Mouse (Mus musculus): ENCODE results near the gene Sdhaf1. TPM values are rescaled to one million over a fixed set of nuclear protein-coding genes. Genes with fewer than 3 reads are reported as not detected.

Gene Sdhaf1
- polyA plus RNA-seq (2015; fragmentation: Nextera tagmentation; extraction: Ambion mirVana) = 14.5 and 15.8 TPM in 2 replicates

DNA sequence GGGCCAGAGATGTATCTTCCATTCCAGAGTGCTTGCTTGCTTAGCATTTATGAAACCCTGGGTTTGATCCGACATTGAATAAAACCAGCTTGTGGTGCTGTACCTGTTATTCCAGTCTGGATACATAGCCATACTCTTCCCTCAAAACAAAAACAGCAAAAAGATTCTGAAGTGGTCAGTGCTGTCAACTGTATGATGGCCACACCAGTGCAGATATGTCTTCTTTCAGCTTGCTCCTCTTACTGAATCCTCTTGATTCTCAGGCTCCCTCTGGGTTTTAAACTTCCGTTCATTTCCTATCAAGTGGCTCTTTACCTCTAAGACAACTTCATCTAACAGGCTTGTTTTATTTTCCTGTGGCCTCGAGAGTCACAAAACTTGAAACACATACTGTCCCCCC lies at the start of gene Sdhaf1:
Sdhaf1 (minus strand) TSS at position 101 of the 400 bp plus-strand sequence.
- H3K4me1 ChIP-seq (replicated peaks; ENCODE audit: control insufficient read depth, insufficient read depth, low read length) = peaks cover 21% of the 10 kb centered on the region
- H3K36me3 ChIP-seq (ENCODE audit: control insufficient read depth, insufficient read depth, low read length) = no peaks in the 10 kb centered on the region
- H3K4me2 ChIP-seq (ENCODE audit: low read depth, low read length) = peak within 1 kb of the TSS; percentile 53
- peak within 1 kb of the TSS; percentile 77 for H3K27ac ChIP-seq (ENCODE audit: low read length)
- peak within 1 kb of the TSS; percentile 85 for H3K4me3 ChIP-seq (ENCODE audit: low read length)
- no peak for ATAC-seq (ENCODE audit: low read depth)
- peaks cover 4% of the 10 kb centered on the region; the same call in 1 of the 2 replicates for H3K9me3 ChIP-seq (ENCODE audit: control insufficient read depth, low read length)
- no peaks in the 10 kb centered on the region for H3K27me3 ChIP-seq (ENCODE audit: control insufficient read depth, insufficient read depth, low read depth, low read length)
- H3K9ac ChIP-seq (ENCODE audit: low read length) = peak within 1 kb of the TSS; percentile 53
- 73% methylated on average over 3 of the region's 3 CpGs for WGBS

DNA sequence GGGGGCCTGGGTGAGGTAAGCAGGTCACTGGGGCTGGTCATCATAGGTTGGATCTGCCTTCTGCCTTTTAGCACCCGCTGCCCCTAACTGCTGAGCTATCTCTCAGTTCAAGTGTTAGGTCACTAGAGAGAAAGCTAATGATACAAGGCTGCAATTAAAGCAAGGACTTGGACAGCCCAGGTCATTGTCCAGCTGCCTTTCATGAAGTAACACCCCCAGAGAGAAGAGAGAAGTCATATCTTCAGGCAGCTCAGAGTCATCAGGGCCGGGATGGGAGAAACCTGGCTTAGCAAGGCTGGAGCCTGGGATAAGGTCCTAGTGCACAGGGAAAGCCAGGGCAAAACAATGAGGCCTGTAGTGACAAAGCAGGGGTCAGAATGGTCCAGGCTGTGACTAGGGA lies 43.8 kb upstream of the Sdhaf1 start:
- H3K9me3 ChIP-seq (ENCODE audit: control insufficient read depth, low read length) = no peaks in the 10 kb centered on the region
- no peaks in the 10 kb centered on the region for H3K27me3 ChIP-seq (ENCODE audit: control insufficient read depth, insufficient read depth, low read depth, low read length)
- peaks cover 3% of the 10 kb centered on the region; the same call in 1 of the 2 replicates for H3K4me1 ChIP-seq (replicated peaks; ENCODE audit: control insufficient read depth, insufficient read depth, low read length)
- H3K4me3 ChIP-seq (ENCODE audit: low read length) = no peak overlapping the region
- no peak overlapping the region for H3K27ac ChIP-seq (ENCODE audit: low read length)
- no peaks in the 10 kb centered on the region for H3K36me3 ChIP-seq (ENCODE audit: control insufficient read depth, insufficient read depth, low read length)
- 53% methylated on average over 2 of the region's 2 CpGs for WGBS
- ATAC-seq (ENCODE audit: low read depth) = no peak
- H3K9ac ChIP-seq (ENCODE audit: low read length) = no peak overlapping the region
- no peak overlapping the region for H3K4me2 ChIP-seq (ENCODE audit: low read depth, low read length)

- H3K27ac ChIP-seq (ENCODE audit: low read length) = no peak overlapping the region
These were observed 39.6 kb upstream of the Sdhaf1 start for GRCm38 (mm10) chr7:30363344-30363738.

DNA sequence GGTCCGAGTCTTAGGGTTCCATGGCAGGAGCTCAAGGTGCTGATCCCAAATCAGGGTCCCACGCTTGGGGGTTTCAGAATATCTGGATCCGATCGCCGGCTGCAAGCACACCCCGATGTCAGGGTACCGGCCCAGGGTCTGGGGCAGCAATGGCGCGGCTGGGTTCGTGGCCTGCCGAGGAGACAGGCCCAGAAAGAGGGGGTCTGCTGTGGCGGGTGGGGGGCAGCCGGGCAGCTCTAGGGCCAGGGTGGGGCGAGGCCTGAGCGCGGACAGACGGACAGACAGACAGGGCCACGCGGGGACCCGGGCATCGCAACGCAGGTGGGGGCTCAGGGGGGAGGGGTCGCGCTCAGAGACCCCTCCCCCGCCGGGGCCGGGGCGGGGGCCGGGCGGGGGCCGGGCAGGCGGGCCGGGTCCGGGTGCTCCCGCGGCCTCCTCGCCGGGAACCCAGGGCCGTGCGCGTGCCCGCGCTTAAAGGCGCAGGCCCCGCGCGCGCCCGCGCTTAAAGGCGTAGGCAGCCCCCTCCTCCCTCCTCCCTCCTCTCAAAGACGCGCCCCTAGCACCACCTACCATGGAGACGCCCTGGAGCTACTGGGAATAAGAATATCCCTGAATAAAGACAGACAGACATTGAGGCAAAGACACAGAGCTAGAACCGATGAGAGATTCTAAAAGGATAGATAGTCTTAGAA lies 39.1 kb upstream of the Sdhaf1 start, which contains the start of gene Lrfn3:
Lrfn3 (minus strand) TSS at position 121 of the 692 bp plus-strand sequence.
- Histone ChIP-seq H3K4me3 (ENCODE audit: low read length) (peak within 1 kb of the TSS; percentile 59), H3K36me3 (ENCODE audit: control insufficient read depth, insufficient read depth, low read length) (peaks cover 6% of the 10 kb centered on the region), H3K9ac (ENCODE audit: low read length) (peak within 1 kb of the TSS; percentile 78), H3K9me3 (ENCODE audit: control insufficient read depth, low read length) (no peaks in the 10 kb centered on the region), H3K4me1 (replicated peaks; ENCODE audit: control insufficient read depth, insufficient read depth, low read length) (peaks cover 9% of the 10 kb centered on the region; the same call in 1 of the 2 replicates), H3K27me3 (ENCODE audit: control insufficient read depth, insufficient read depth, low read depth, low read length) (no peaks in the 10 kb centered on the region), H3K27ac (ENCODE audit: low read length) (no peak within 1 kb of the TSS), H3K4me2 (ENCODE audit: low read depth, low read length) (peak within 1 kb of the TSS; percentile 71)
- peak; percentile 82 for ATAC-seq (ENCODE audit: low read depth)
- 1% methylated on average over 47 of the region's 55 CpGs for WGBS

More at GRCm38 (mm10) chr7:30363344-30363738, 39.6 kb upstream of the Sdhaf1 start:
- H3K36me3 ChIP-seq (ENCODE audit: control insufficient read depth, insufficient read depth, low read length) = peaks cover 6% of the 10 kb centered on the region
- no peak for ATAC-seq (ENCODE audit: low read depth)
- H3K4me3 ChIP-seq (ENCODE audit: low read length) = peak overlapping the region; percentile 59
- peak overlapping the region; percentile 71 for H3K4me2 ChIP-seq (ENCODE audit: low read depth, low read length)
- no peaks in the 10 kb centered on the region for H3K27me3 ChIP-seq (ENCODE audit: control insufficient read depth, insufficient read depth, low read depth, low read length)
- H3K4me1 ChIP-seq (replicated peaks; ENCODE audit: control insufficient read depth, insufficient read depth, low read length) = peaks cover 9% of the 10 kb centered on the region; the same call in 1 of the 2 replicates
- 53% methylated on average over 6 of the region's 6 CpGs for WGBS
- H3K9ac ChIP-seq (ENCODE audit: low read length) = peak overlapping the region; percentile 29
- H3K9me3 ChIP-seq (ENCODE audit: control insufficient read depth, low read length) = no peaks in the 10 kb centered on the region

- H3K4me1 ChIP-seq (replicated peaks; ENCODE audit: control insufficient read depth, insufficient read depth, low read length) = peaks cover 9% of the 10 kb centered on the region; the same call in 1 of the 2 replicates
- no peak overlapping the region for H3K4me3 ChIP-seq (ENCODE audit: low read length)
- H3K4me2 ChIP-seq (ENCODE audit: low read depth, low read length) = no peak overlapping the region
- H3K27me3 ChIP-seq (ENCODE audit: control insufficient read depth, insufficient read depth, low read depth, low read length) = no peaks in the 10 kb centered on the region
- WGBS = 87% methylated on average over 17 of the region's 17 CpGs
- no peak overlapping the region for H3K9ac ChIP-seq (ENCODE audit: low read length)
- peaks cover 6% of the 10 kb centered on the region for H3K36me3 ChIP-seq (ENCODE audit: control insufficient read depth, insufficient read depth, low read length)
- no peaks in the 10 kb centered on the region for H3K9me3 ChIP-seq (ENCODE audit: control insufficient read depth, low read length)
- H3K27ac ChIP-seq (ENCODE audit: low read length) = no peak overlapping the region
- ATAC-seq (ENCODE audit: low read depth) = no peak
These were observed 36.3 kb upstream of the Sdhaf1 start for GRCm38 (mm10) chr7:30360028-30360427.

DNA sequence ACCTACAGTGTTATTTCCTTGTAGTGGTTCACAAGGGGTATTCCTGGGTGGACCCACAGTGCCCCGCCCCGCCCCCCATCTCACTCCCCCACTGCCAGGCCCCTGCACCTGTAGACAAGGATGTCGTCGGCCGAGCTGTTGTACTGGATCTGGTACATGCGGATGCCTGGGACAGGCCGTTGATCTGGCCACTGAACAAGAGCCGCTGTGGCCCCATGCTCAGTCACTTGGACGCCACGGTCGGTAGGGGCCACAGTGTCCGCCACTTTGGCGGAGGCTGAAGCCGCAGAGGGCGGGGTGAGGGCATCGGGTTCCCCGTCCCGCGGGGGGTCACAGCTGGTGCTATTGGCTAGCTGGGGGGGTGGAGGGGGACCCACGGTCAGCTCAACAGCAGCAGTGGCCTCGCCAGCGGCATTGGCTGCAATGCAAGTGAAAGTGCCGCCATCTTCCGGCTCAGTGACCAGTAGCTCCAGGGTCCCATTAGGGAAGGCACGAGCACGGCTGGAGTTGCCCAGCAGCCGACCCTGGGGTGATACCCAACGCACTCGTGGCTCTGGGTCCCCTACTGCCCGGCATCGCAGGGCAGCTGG lies 35.7 kb upstream of the Sdhaf1 start:
- WGBS = 72% methylated on average over 31 of the region's 31 CpGs
- Histone ChIP-seq H3K4me1 (replicated peaks; ENCODE audit: control insufficient read depth, insufficient read depth, low read length) (peaks cover 9% of the 10 kb centered on the region; the same call in 1 of the 2 replicates), H3K4me2 (ENCODE audit: low read depth, low read length) (no peak overlapping the region), H3K4me3 (ENCODE audit: low read length) (no peak overlapping the region), H3K27me3 (ENCODE audit: control insufficient read depth, insufficient read depth, low read depth, low read length) (no peaks in the 10 kb centered on the region), H3K9ac (ENCODE audit: low read length) (no peak overlapping the region), H3K36me3 (ENCODE audit: control insufficient read depth, insufficient read depth, low read length) (peaks cover 6% of the 10 kb centered on the region), H3K9me3 (ENCODE audit: control insufficient read depth, low read length) (no peaks in the 10 kb centered on the region), H3K27ac (ENCODE audit: low read length) (no peak overlapping the region)
- no peak for ATAC-seq (ENCODE audit: low read depth)

GRCm38 (mm10) chr7:30358378-30359186 lies 34.9 kb upstream of the Sdhaf1 start:
- H3K4me3 ChIP-seq (ENCODE audit: low read length) = no peak overlapping the region
- no peaks in the 10 kb centered on the region for H3K27me3 ChIP-seq (ENCODE audit: control insufficient read depth, insufficient read depth, low read depth, low read length)
- H3K9me3 ChIP-seq (ENCODE audit: control insufficient read depth, low read length) = no peaks in the 10 kb centered on the region
- no peak overlapping the region for H3K4me2 ChIP-seq (ENCODE audit: low read depth, low read length)
- no peak for ATAC-seq (ENCODE audit: low read depth)
- no peak overlapping the region for H3K9ac ChIP-seq (ENCODE audit: low read length)
- no peak overlapping the region for H3K27ac ChIP-seq (ENCODE audit: low read length)
- 62% methylated on average over 7 of the region's 7 CpGs for WGBS
- peaks cover 9% of the 10 kb centered on the region; the same call in 1 of the 2 replicates for H3K4me1 ChIP-seq (replicated peaks; ENCODE audit: control insufficient read depth, insufficient read depth, low read length)
- H3K36me3 ChIP-seq (ENCODE audit: control insufficient read depth, insufficient read depth, low read length) = peaks cover 6% of the 10 kb centered on the region

DNA sequence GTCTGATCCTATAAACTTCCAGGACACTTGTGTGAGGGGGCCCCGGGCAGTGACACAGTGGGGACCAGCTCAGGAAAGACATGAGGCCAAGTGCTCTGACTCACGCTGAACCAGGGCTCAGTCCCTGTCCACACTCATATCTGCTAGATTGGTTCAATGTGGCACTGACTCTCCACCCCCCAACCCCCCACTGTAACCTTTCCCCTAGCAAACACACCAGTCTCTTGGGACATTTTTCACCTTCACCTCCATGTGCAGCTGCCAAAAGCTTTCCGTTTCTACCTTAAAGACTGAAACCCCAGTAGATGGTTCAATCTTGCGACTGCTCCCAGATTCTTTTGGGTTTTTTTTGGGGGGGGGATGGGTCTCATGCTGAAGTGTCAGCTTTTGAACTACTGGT lies 30.4 kb upstream of the Sdhaf1 start:
- Histone ChIP-seq H3K36me3 (ENCODE audit: control insufficient read depth, insufficient read depth, low read length) (no peaks in the 10 kb centered on the region), H3K27ac (ENCODE audit: low read length) (no peak overlapping the region), H3K27me3 (ENCODE audit: control insufficient read depth, insufficient read depth, low read depth, low read length) (no peaks in the 10 kb centered on the region; the same call in 1 of the 2 replicates), H3K4me2 (ENCODE audit: low read depth, low read length) (no peak overlapping the region), H3K4me1 (replicated peaks; ENCODE audit: control insufficient read depth, insufficient read depth, low read length) (no peaks in the 10 kb centered on the region), H3K9me3 (ENCODE audit: control insufficient read depth, low read length) (no peaks in the 10 kb centered on the region), H3K4me3 (ENCODE audit: low read length) (no peak overlapping the region), H3K9ac (ENCODE audit: low read length) (no peak overlapping the region)
- WGBS = 65% methylated on average over 4 of the region's 4 CpGs
- no peak for ATAC-seq (ENCODE audit: low read depth)

All from lung, embryonic 16.5 days (tissue).